Mouse (Mus musculus) c-Kit-positive CD71-positive TER-119-positive erythroid progenitor cells, embryonic 14.5 days (primary cell): Measurements from ENCODE around the gene Pdxk.
"Not testable (repeated sequence)": the region's sequence is repeated elsewhere in the genome, so short reads cannot be mapped to it uniquely, and the experiment has no call there.

Source experiments
- DNase-seq: peaks from one replicate; pipeline ENCODE4 v3.0.0-alpha.2; 2013; ENCODE audit warnings: low spot score

The Pdxk gene

GRCm38 (mm10) chr10:78417888-78418287 is 46.9 kb downstream of the Pdxk start:
- no peak for DNase-seq

- not testable (repeated sequence) for DNase-seq
These were observed 49.8 kb downstream of the Pdxk start for GRCm38 (mm10) chr10:78414936-78415335.

DNA sequence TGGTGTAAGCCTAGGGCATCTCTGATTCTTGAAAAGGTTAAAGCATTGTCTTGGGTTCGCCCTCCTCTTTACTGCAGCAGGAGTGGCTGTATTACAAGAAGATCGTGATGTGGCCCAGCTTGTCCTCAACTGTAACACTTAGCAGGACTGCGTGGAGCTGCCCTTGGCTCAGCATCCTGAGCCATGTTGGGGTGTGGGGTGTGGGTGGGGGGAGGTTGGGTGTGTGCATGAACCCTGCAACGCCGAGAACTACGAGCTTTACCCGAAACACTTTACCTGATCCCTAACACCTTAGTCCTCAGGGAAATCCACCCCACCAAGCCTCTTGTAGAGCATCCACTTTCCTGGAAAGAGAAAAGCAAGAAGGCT is 51.6 kb downstream of the Pdxk start:
- DNase-seq, result no peak

- DNase-seq, result peak; percentile 95
These were observed 52.2 kb downstream of the Pdxk start, which contains the start of gene Rrp1 for GRCm38 (mm10) chr10:78412319-78413151. Gene Rrp1, minus strand, starts transcription at chr10:78413043.

DNA sequence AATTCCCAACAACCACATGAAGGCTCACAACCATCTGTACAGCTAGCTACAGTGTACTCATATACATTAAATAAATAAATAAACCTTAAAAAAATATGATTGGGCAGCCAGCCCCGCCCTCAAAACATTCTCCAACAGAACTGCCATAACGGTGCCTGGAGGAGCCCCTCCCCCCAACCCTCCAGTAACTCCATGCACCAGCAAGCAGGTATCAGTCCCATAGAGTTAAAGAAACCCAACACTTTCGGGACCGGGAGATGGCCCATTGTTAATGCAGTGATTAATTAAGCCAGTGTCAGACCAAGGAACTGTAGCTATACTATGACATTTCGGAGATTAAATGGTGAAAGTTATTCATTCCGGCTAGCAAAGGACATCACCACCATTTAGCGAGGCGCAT is 52.9 kb downstream of the Pdxk start:
- no peak for DNase-seq

- DNase-seq, result no peak
These were observed 55.6 kb downstream of the Pdxk start for GRCm38 (mm10) chr10:78409035-78409788.

DNA sequence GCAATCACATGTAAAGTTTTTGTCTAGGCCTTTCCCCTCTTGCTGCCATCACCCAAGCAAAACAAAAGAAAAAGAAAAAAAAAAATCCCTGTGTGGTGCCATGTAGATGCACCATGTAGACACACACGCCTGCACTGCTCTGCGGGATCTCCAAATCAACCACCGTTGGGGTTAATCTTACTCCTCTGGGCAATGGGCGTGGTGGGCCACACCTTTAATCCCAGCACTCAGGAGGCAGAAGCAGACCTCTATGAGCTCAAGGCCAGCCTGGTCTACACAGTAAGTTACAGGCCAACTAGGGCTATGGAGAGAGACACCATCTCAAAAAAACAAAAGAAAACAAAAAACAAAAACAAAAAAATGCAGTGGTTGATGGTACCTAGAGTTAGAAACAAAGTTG is 57.6 kb downstream of the Pdxk start:
- DNase-seq, result no peak

- DNase-seq, result no peak
These were observed 58.6 kb downstream of the Pdxk start for GRCm38 (mm10) chr10:78406152-78406551.

- no peak for DNase-seq
These were observed 62.4 kb downstream of the Pdxk start for GRCm38 (mm10) chr10:78402301-78402922.

- no peak for DNase-seq
These were observed 63.6 kb downstream of the Pdxk start for GRCm38 (mm10) chr10:78401127-78401526.

DNA sequence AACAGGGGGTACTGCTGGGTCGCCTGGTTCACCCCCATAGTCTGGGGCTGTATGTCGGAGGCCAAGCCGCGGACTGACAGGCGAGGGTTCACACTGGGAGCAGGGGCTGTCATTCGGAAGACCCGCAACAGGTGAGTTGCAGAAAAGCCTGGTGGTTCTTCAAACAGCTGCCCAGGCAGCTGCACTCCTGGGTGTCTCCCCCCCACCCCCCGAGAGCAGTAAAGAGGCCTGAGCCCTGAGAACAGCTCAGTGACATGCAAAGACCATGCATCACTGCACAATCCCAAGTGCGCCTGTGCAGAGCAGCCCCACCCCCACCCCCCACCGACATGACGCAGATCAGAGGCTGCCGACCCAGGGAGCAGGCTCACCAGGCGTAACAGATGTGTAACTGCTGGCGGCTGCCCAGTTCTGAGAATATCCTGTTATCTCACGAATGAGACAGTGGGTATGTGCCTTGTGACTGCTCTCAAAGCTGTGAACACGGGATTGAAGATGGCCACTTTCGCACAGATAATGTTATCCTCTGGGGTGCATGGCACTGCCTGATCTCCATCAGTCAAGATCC is 65.6 kb downstream of the Pdxk start:
- DNase-seq, result peak; percentile 74

DNA sequence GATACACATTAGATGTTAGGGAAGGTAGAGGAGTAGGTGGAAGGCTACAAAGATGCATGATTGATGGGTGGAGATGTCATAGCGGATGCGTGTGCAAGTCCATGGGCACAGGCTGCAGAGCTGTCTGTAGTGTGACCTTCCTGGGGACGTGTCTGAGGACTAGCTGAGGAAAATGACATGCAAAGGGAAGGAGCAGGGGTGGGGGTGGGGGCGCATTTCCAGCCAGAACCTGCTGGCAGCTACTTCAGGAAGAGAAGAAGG is 68.2 kb downstream of the Pdxk start:
- DNase-seq, result no peak

- peak; percentile 87 for DNase-seq
These were observed 68.8 kb downstream of the Pdxk start for GRCm38 (mm10) chr10:78395819-78396624.

- DNase-seq, result no peak
These were observed 69.4 kb downstream of the Pdxk start for GRCm38 (mm10) chr10:78395377-78395776.

DNA sequence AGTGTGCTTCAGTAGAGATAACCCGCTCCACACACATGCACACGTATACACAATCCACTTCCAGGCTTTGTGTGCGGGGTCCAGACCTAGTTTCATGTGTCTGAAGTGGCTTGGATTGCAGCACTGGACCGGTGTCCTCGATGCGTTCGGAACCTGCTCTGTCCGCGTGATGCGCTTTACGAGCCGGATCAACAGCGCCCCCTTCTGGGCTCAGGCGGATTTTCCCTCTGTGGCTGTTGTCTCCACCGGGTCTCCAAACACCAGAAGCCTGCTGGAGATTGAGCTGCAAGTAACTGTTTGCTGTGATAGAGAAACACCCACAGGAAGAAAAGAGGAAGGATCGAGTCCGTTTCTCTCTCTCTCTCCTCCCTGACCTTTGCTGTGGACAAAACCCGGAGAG is 72.7 kb downstream of the Pdxk start:
- DNase-seq, result peak; percentile 70

- no peak for DNase-seq
These were observed 73.7 kb downstream of the Pdxk start for GRCm38 (mm10) chr10:78390982-78391470.

GRCm38 (mm10) chr10:78388216-78388980 is 76.4 kb downstream of the Pdxk start:
- no peak for DNase-seq
